Mouse (Mus musculus): ENCODE results near the gene Ctrc.
A peak's percentile ranks its signal among the peaks of the same experiment; 100 is the strongest.

Ctrc gene

DNA sequence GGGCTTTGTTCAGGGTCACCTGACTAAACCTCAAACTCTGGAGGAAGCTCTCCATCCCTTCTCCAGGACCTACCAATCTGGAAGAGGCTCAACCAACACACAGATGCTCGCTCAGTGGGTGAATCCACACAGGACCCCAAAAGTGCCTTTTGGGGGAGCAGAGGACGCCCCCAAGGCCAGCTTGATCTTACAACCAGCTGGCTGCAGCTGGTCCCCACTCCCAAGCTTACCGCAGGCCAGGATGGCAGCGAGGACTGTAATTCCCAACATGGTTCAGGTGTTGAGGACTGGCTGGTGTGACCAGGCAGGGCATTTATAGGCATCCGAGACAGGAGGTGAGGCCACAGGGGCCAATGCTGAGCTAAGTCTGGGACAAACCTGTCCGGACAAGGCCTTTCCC, at the start of gene Ctrc:
Gene Ctrc (minus strand): TSS at position 361 of the 400 bp plus-strand sequence.
- DNase-seq (ENCODE audit: low read depth): no peak

GRCm38 (mm10) chr4:141895772-141896171, 49.6 kb upstream of the Ctrc start:
- no peak for DNase-seq (ENCODE audit: low read depth)

GRCm38 (mm10) chr4:141893157-141893784, 47.1 kb upstream of the Ctrc start:
- DNase-seq (ENCODE audit: low read depth): no peak

- DNase-seq (ENCODE audit: low read depth): no peak
Measured at GRCm38 (mm10) chr4:141886385-141886968, 40.3 kb upstream of the Ctrc start.

- DNase-seq (ENCODE audit: low read depth): no peak
Measured at GRCm38 (mm10) chr4:141885451-141885850, 39.3 kb upstream of the Ctrc start.

DNA sequence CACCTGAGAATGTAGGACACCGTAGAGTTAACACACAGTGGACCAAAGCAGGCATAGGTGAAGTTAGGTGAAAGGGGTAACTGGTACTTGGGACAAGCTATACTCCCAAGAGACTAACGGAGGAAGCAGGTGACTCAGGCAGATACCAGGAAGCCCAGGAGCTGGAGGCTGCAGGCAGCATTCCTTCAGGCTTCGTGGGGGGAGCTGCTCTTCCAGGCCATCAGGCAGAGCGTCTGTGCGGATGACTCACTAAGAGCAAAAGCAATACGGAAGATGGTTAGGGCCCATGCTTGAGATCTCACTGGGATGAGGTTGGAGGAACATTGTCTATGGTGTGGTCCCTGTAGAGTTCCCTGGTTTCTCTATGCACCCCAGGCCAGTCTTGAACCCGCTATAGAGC, 36.7 kb upstream of the Ctrc start:
- DNase-seq (ENCODE audit: low read depth): no peak

DNA sequence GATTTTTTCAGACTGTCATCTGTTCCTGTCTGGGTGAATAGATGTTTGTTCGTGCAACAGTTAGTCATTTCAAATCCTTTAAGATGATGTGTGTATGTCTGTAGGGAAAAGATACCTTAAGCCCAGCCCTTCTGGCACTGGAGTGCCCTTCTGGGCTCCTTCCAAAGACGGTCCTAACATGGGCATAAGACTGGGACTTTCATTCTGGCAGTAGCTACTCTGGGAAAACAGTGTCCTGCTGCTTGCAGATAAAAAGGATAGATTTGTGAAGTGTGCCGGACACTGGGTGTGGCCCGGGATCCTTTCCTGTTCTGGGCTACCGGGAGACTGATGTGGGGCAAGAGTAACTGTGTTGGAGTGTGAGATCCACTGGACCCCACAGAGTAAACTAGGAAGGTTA, 35.8 kb upstream of the Ctrc start:
- peak; percentile 22 for DNase-seq (ENCODE audit: low read depth)

GRCm38 (mm10) chr4:141881289-141881914, 35.2 kb upstream of the Ctrc start:
- no peak for DNase-seq (ENCODE audit: low read depth)

- DNase-seq (ENCODE audit: low read depth): no peak
Measured at GRCm38 (mm10) chr4:141879875-141880274, 33.7 kb upstream of the Ctrc start.

GRCm38 (mm10) chr4:141879074-141879473, 32.9 kb upstream of the Ctrc start:
- peak; percentile 63 for DNase-seq (ENCODE audit: low read depth)

DNA sequence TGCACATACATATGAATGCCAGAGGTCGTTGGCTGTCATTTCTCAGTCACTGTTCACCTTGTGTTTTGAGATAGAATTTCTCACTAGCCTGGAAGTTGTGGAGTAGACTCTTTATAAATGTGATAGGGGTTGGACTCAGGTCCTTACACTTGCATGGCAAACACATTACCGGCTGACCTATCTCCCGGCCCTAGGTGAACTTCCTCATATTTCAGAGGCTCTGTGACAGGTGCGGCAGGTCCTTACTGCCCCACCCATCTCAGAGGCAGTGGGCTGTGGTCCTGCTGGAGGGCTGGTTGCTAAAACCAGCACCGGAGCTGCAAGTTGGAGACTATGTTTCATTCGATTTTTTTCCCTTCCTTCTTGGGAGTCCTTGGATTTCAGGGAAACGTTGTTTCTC, 32.5 kb upstream of the Ctrc start:
- no peak for DNase-seq (ENCODE audit: low read depth)

DNA sequence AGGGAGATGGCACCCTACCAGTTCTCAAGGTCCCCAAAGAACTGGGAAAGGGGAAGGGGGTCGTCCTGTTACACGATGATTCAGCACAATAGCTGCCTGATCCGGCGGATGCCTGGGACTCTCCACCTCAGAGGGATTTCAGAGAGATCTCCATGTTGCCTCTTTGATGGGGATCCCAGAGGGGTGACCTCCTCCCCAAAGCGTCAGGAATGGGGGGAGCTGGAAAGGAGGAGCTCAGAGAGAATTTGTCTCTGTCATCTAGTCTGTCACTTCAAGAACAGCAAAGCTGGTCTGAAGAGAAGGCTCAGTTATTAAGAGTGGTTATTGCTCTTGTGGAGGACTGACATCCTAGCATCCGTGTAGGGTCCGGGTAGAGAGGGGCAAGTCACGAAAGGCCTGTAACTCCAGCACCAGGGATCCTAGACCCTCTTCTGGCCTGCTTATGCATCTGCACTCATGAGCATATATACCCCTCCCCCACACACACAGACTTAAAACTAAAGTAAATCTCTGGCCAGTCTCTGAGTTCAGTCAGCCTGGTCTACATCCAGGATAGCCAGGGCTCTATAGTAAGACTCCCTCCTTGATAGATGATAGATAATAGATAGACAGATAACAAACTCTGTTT, 29.4 kb upstream of the Ctrc start:
- no peak for DNase-seq (ENCODE audit: low read depth)

GRCm38 (mm10) chr4:141874601-141875460, 28.7 kb upstream of the Ctrc start, which contains the start of gene Efhd2:
TSS of gene Efhd2 (minus strand) at chr4:141874920.
- peak; percentile 80 for DNase-seq (ENCODE audit: low read depth)

- DNase-seq (ENCODE audit: low read depth): peak; percentile 7
Measured at GRCm38 (mm10) chr4:141874111-141874600, 28.0 kb upstream of the Ctrc start.

- DNase-seq (ENCODE audit: low read depth): no peak
Measured at GRCm38 (mm10) chr4:141872977-141873376, 26.8 kb upstream of the Ctrc start.

DNA sequence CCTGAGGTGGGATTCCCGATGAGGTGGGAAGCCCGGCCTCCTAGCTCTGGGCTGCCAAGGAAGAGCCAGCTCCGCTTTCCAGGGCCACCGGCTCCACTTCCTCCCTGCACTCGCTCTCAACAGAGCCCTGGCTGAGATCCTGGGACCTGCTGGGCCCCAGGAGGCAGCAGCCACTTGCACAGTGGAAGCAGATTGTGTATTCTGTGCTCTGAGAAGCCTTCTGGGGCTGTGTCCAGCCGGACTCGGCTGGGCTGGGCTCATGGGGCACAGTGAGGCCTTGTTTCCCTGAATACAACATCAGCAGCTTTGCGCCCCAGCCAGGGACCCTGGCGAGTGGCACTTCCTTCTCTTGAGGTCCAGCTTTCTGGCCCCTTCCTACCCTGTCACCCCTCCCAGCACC, 25.8 kb upstream of the Ctrc start:
- no peak for DNase-seq (ENCODE audit: low read depth)

DNA sequence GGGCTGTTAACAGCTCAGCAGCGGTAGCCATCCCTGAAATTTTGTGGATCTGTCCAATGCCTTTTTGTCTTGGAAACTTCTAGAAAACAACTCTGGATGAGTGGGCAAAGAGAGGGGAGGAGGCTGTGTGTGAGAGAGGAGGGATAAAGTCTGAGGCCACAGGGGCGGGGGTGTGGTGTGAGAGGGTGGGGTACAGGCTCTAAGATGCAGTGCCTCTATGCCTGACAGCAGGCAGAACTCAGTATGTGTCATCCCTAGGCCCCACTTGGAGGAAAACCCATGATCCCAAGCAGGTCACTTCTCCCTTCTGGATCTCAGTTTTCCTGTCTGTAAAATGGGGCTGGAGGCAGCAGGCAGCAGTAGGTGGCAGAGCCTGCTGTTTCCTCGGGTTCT, 25.2 kb upstream of the Ctrc start:
- no peak for DNase-seq (ENCODE audit: low read depth)

- DNase-seq (ENCODE audit: low read depth): no peak
Measured at GRCm38 (mm10) chr4:141870666-141871332, 24.6 kb upstream of the Ctrc start.

DNA sequence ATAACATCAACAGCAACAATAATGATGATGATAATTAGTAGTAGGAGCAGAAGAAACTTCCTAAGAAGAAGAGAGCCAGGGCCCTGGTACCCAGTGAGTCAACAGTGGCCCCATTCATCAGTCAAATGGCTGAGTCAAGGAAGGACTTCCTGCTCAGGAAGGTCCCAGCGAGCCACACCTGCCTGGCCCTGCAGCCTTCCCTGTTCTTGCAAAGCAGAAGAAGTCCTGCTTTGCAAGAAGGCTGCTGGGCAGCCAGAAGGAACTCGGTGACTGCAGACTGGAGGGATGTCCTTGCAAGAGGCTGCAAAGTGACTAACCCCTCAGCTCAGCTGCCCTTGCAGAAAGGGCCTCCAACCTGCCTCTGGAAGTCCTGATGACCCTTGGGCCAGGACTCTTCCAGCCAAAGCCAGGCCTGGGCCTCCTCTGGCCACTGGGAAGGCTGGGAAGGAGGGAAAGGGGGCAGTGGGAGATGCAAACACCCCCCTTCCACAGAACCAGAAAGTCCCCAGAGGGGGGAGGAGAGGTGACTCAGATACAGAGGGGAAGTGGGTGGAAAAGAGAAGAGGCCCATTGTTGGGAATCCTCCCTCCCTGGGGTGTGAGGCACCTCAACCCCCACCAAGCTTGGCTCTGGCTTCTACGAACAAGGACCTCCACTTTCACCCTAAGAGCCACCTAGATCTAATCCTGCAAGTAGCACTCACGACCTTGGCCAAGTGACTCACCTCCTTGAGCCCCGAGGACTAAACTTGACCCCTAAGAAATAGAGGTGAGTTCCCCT, 23.5 kb upstream of the Ctrc start:
- DNase-seq (ENCODE audit: low read depth): peak; percentile 14

DNA sequence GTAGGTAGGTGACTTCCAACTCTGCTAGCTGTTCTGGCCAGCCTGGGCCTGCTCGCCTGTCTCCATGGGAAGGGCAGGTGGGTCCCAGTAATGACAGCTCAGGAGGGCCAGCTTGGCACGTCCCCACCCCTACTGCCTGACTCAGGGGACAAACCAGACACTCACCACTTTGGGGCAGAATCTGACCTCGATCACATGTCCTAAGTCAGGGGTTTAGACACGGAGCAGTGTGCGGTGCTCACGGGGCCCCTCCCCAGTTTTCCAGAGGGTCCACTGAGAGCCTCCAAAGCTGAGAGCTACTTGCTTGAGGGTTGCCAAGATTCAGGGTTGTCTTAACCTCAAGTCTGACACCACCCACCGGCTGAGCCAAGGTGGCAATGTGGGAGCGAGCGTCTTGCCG, 21.9 kb upstream of the Ctrc start:
- DNase-seq (ENCODE audit: low read depth): no peak

DNA sequence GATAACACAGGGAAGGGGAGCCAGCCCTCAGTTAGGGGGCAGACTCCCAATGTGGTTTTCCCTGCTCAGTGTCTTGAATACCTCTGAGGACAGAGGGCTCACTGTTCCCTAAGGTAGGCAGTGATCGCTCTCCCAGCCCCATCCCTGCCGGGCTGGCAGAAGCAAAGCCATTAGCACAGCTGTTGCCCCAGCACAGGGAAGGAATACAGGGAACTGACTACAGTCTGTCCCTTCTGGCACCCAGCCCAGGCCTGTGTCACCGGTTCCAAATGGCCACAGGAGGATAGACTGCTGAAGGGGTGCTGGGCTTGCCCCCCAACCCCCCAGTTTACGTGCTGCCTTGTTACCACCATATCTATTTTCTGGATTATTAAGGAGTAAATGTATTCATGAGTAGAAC, 21.3 kb upstream of the Ctrc start:
- peak; percentile 9 for DNase-seq (ENCODE audit: low read depth)

Data from NIH3T3 (cell line).